Mouse (Mus musculus) neural tube, embryonic 14.5 days (tissue): ENCODE measurements around the gene Srpr. TPM values are rescaled to one million over a fixed set of nuclear protein-coding genes. Genes with fewer than 3 reads are reported as not detected.

Experiments
- ATAC-seq: fragments of 200-750 bp; cut with Nextera tagmentation; 2 replicates; pipeline ENCODE4 v1.8.0; 2017; ENCODE audit warnings: low read depth, mild to moderate bottlenecking, moderate TSS enrichment, moderate library complexity
- H3K27ac ChIP-seq: fragments of 300-500 bp; sonication (generic); 2 replicates; pipeline ENCODE4 v1.5.1; 2014; ENCODE audit warnings: low read depth, mild to moderate bottlenecking, control low read depth, low read length, moderate library complexity, mixed read lengths
- H3K27me3 ChIP-seq: fragments of 300-500 bp; sonication (generic); 2 replicates; pipeline ENCODE4 v1.6.1; 2014; ENCODE audit warnings: low read length; ENCODE audit not compliant: control insufficient read depth, insufficient read depth
- H3K36me3 ChIP-seq: fragments of 300-500 bp; sonication (generic); 2 replicates; pipeline ENCODE4 v1.6.1; 2014; ENCODE audit warnings: low read length, mixed read lengths; ENCODE audit not compliant: control insufficient read depth, insufficient read depth
- H3K4me1 ChIP-seq: fragments of 300-500 bp; sonication (generic); 2 replicates; pipeline ENCODE4 v1.6.1; 2014; ENCODE audit warnings: low read length; ENCODE audit not compliant: control insufficient read depth, insufficient read depth
- H3K4me2 ChIP-seq: fragments of 300-500 bp; sonication (generic); 2 replicates; pipeline ENCODE4 v1.6.1; 2014; ENCODE audit warnings: mild to moderate bottlenecking, low read depth, low read length, control low read depth
- H3K4me3 ChIP-seq: fragments of 300-500 bp; sonication (generic); 2 replicates; pipeline ENCODE4 v1.5.1; 2014; ENCODE audit warnings: low read depth, low read length, control low read depth, mixed read lengths
- H3K9ac ChIP-seq: fragments of 300-500 bp; sonication (generic); replicated peaks from 2 replicates; pipeline ENCODE4 v1.6.1; 2014; ENCODE audit warnings: low read depth, mild to moderate bottlenecking, control low read depth, low read length, mixed read lengths
- H3K9me3 ChIP-seq: fragments of 300-500 bp; sonication (generic); 2 replicates; pipeline ENCODE4 v1.6.1; 2016; ENCODE audit warnings: low read length; ENCODE audit not compliant: control insufficient read depth
- WGBS: fragments of 180-500 bp; shearing (Covaris S2); extraction: QIAGEN DNeasy Blood & Tissue Kit; methylation state at CpG from one replicate; pipeline ENCODE4 v1.1.7; 2014; 5-methylcytosine and 5-hydroxymethylcytosine counted together
- polyA plus RNA-seq: library from polyadenylated mRNA; unstranded; fragments of >200 nt; fragmentation: Nextera tagmentation; extraction: Ambion mirVana; gene quantifications from 2 replicates; pipeline ENCODE4 v1.2.1, GENCODE M21; 2014

The Srpr gene
- polyA plus RNA-seq: 64.9 and 71.4 TPM in 2 replicates

DNA sequence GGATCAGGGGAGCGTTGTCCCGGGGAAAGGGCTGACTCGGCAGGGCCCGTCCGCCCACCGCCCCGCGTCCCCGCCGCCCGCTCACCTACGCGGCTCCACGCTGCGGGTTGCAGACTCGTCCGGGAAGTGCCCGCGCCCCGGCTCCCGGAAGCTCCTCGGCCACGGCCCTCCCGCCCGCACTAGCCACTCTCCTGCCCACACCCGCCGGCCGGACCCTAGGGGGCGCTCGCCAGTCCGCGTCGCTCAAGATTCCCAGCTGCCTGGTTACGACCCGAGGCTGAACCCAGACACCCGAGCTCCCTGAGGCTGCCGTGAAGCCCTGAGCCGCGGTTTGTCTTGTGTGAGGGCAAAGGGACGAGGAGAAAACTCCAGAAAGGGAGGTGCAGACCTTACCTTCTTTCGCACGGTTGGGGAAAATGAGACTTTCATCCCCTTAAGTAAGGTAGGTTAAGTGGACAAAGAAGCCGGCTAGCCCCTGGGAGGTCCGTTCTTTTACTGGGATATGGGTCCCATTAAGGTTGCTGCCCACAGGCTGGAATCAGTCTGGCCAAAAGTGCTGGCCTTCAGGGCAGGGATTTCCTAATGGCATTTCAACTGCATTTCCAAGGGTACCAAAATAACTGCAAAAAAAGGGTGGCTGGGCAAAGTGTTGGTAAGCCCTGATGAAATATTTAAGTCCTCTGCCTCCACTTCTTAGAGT, at the start of gene Srpr, which contains the start of gene Tirap:
Srpr (plus strand) TSS at position 404 of the 700 bp plus-strand sequence.
Tirap (minus strand) TSS at position 520 of the 700 bp plus-strand sequence.
- Histone ChIP-seq H3K9ac (peak within 1 kb of the TSS; percentile 66), H3K27me3 (no peaks in the 10 kb centered on the region), H3K27ac (no peak within 1 kb of the TSS; the same call in 1 of the 2 replicates), H3K4me3 (peak within 1 kb of the TSS; percentile 48), H3K9me3 (no peaks in the 10 kb centered on the region), H3K36me3 (no peaks in the 10 kb centered on the region), H3K4me1 (peaks cover 11% of the 10 kb centered on the region), H3K4me2 (peak within 1 kb of the TSS; percentile 77)
- WGBS: under 1% methylated on average over 44 of the region's 44 CpGs
- ATAC-seq: peak; percentile 90

DNA sequence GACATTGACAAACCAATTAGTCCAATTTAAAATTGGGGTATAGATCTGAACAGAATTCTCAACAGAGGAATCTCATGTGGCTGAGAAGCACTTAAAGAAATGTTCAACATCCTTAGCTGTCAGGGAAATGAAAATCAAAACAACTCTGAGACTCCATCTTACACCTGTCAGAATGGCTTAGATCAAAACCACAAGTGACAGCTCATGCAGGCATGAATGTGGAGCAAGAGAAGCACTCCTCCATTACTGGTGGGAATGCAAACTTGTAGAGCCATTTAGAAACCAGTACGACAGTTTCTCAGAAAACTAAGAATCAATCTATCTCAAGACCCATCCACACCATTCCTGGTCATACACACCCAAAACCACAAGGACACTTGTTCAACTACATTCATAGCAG, 47.1 kb upstream of the Srpr start:
- H3K9me3 ChIP-seq: no peaks in the 10 kb centered on the region
- 91% methylated on average over 1 of the region's 1 CpGs for WGBS

DNA sequence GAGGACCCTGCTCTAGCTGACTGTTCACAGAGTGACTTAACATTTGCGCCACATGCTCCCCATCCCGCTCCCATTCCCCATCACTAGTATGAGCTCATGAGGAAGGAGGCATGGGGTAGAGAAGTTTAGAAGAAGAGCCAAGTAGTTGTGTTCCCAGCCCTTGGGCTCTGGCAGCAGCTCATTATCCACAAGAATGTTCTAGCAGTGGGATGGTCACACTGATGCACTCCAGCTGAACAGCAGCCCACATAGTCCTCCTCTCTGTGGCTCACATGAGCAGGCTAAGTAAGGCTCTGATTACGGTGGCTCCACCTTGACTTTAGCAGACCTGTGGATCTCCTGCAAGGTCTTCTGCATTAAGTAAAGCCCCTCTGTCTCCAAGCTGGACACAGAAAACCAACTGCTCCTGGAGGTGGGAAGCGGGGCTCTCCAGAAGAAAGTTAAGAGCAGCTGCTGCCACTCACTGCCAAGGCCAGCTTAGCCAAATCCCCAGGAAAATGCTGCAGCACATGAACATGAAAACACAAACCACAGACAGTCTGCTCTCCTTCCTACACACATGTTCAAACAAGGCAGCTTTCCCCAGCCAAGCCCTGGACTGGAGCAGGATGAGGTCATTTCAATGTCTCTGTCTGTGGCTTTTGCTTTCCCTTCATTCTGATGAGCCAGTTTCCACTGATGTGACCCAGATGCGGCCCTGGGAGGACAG, 43.8 kb upstream of the Srpr start:
- WGBS: 85% methylated on average over 5 of the region's 5 CpGs
- Histone ChIP-seq H3K36me3 (no peaks in the 10 kb centered on the region), H3K4me3 (no peak overlapping the region), H3K9me3 (no peaks in the 10 kb centered on the region), H3K9ac (no peak overlapping the region), H3K4me1 (no peaks in the 10 kb centered on the region), H3K4me2 (no peak overlapping the region), H3K27ac (no peak overlapping the region), H3K27me3 (no peaks in the 10 kb centered on the region)
- no peak for ATAC-seq

More for the DNA sequence above, 47.1 kb upstream of the Srpr start:
- no peak overlapping the region for H3K4me2 ChIP-seq
- no peak overlapping the region for H3K27ac ChIP-seq
- H3K4me3 ChIP-seq: no peak overlapping the region
- H3K9ac ChIP-seq: no peak overlapping the region
- no peaks in the 10 kb centered on the region for H3K27me3 ChIP-seq
- no peaks in the 10 kb centered on the region for H3K4me1 ChIP-seq
- ATAC-seq: no peak
- no peaks in the 10 kb centered on the region for H3K36me3 ChIP-seq

DNA sequence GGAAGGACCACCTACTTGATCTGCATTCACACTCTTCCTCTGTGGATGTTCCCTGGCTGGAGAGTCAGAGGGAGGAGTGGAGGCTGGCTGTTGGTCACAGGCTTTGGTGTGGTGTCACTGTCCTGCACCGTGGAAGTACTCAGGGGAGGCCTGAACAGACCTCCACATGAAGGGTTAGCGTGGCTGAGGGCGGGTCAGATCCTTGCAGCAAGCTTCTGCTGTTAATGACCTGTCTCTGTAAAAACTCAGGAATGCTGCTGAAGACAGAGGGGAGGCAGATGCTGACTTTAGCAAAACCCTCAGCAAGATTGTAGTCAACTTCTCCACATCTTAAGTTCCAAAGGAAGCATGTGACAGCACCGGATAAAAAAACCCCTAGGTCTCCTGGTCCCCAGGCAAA, 43.1 kb upstream of the Srpr start:
- Histone ChIP-seq H3K27me3 (no peaks in the 10 kb centered on the region), H3K27ac (no peak overlapping the region), H3K9ac (no peak overlapping the region), H3K4me2 (no peak overlapping the region), H3K36me3 (no peaks in the 10 kb centered on the region), H3K4me3 (no peak overlapping the region), H3K9me3 (no peaks in the 10 kb centered on the region), H3K4me1 (no peaks in the 10 kb centered on the region)
- 85% methylated on average over 4 of the region's 4 CpGs for WGBS
- ATAC-seq: no peak

DNA sequence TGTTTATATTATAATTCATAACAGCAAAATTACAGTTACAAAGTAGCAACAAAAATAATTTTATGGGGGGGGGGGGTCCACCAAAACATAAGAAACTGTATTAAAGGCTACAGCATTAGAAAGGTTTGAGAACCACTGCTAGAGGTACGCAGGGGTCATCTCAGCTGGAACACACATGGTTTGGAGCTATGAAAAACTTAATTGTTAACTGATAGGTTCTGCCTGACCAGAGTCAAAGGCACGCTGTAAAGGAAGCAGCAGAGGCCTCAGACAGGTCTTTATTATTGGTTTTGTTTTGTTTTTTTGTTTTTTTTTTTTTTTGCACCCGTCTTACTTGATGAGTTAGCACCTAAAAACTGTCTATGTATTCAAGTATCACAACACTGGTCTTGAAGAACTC, 41.5 kb upstream of the Srpr start:
- ATAC-seq: no peak
- H3K4me1 ChIP-seq: no peaks in the 10 kb centered on the region
- no peak overlapping the region for H3K4me2 ChIP-seq
- no peaks in the 10 kb centered on the region for H3K27me3 ChIP-seq
- WGBS: 88% methylated on average over 3 of the region's 3 CpGs
- H3K9me3 ChIP-seq: no peaks in the 10 kb centered on the region
- H3K9ac ChIP-seq: no peak overlapping the region
- no peak overlapping the region for H3K27ac ChIP-seq
- H3K36me3 ChIP-seq: no peaks in the 10 kb centered on the region
- no peak overlapping the region for H3K4me3 ChIP-seq

DNA sequence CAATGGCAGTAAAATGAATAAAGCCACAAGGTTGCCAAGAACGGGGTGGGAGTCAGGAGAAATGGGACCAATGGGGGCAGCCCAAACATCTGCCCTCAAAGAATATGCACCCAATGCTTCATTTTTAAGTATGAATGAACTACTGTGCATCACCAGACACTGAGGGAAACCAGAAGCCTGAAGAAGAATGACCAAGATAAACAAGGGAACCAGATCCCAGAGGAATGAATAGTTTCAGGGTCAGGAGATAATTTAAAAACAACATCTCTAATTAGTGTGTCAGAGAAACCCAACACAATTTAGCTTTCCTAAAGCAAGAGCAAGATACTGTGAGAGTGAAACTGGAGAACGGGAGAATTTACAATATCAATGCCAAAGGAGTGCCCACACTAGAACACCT, 39.3 kb upstream of the Srpr start:
- ATAC-seq: no peak
- WGBS: 81% methylated on average over 2 of the region's 2 CpGs

DNA sequence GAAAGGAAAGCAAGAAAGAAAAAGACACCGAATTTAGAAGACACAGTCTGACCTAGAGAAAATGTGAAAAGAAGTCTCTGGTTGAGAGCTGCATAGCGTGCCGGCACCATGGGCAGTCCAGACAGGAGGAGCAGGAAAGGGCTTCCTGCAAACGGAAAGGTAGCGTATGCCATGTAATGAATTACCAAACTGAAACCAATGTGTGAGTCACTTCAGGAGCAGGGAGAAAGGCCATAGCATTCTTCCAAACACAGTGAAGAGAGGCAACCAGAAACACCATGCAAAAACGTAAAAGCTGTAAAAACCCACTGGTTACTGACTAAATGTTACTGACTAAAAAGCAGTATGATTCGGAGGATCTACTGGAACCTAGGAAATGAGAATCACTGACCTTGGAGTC, 38.3 kb upstream of the Srpr start:
- no peaks in the 10 kb centered on the region for H3K9me3 ChIP-seq

More for the DNA sequence above, 39.3 kb upstream of the Srpr start:
- Histone ChIP-seq H3K4me3 (no peak overlapping the region), H3K9me3 (no peaks in the 10 kb centered on the region), H3K4me1 (no peaks in the 10 kb centered on the region), H3K9ac (no peak overlapping the region), H3K27ac (no peak overlapping the region), H3K27me3 (no peaks in the 10 kb centered on the region), H3K36me3 (no peaks in the 10 kb centered on the region), H3K4me2 (no peak overlapping the region)

DNA sequence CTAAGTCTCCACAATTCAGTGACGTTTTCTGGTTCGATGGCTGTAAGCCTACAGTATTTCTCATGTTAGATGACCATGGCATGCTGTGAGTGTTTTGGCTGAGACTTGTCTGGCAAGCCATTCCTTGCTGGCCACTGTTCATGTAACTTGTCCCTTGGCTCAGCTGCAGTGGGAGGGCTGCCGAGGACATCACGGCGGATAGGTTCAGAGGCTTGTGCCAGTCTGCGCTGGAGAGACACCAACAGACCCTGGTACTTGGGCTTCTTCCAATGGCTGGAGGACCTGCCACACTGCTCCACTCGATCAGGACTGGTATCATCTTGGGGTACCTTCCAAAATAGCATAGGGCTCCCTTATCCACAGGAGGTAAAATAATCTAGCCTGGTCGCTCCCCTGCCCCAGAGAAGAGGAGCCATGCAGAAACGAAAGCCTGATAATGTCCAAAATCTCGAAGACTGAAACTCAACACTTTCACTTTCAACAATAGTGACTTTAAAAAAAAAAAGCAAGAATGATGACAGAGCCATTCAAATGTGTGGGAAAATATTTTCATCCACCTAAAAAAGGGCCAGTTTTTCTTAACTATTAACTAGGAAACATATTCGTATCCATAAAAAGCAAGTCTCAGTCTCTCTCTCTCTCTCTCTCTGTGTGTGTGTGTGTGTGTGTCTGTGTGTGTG, 36.8 kb upstream of the Srpr start:
- Histone ChIP-seq H3K4me1 (no peaks in the 10 kb centered on the region), H3K9me3 (no peaks in the 10 kb centered on the region), H3K36me3 (no peaks in the 10 kb centered on the region), H3K27me3 (no peaks in the 10 kb centered on the region), H3K27ac (no peak overlapping the region), H3K4me3 (no peak overlapping the region), H3K9ac (no peak overlapping the region), H3K4me2 (no peak overlapping the region)
- WGBS: 94% methylated on average over 11 of the region's 11 CpGs
- ATAC-seq: no peak

More for the DNA sequence above, 38.3 kb upstream of the Srpr start:
- Histone ChIP-seq H3K4me1 (no peaks in the 10 kb centered on the region), H3K36me3 (no peaks in the 10 kb centered on the region), H3K27ac (no peak overlapping the region), H3K27me3 (no peaks in the 10 kb centered on the region), H3K4me3 (no peak overlapping the region), H3K4me2 (no peak overlapping the region), H3K9ac (no peak overlapping the region)
- WGBS: 89% methylated on average over 7 of the region's 7 CpGs
- no peak for ATAC-seq
